Mouse (Mus musculus) embryonic facial prominence, embryonic 11.5 days (tissue): ENCODE data around the gene Slc30a10. TPM values are rescaled to one million over a fixed set of nuclear protein-coding genes. Genes with fewer than 3 reads are reported as not detected.

Experiments used
- ATAC-seq: fragments of 200-750 bp; cut with Nextera tagmentation; replicated peaks from 2 replicates; pipeline ENCODE4 v1.8.0; 2017; ENCODE audit warnings: low read depth; ENCODE audit not compliant: insufficient number of reproducible peaks, low FRiP score, low TSS enrichment
- DNase-seq: peaks from one replicate; pipeline ENCODE4 v3.0.0-alpha.2; 2015; ENCODE audit warnings: low spot score
- H3K27ac ChIP-seq: fragments of 300-500 bp; sonication (generic); replicated peaks from 2 replicates; pipeline ENCODE4 v1.5.1; 2014; ENCODE audit warnings: mild to moderate bottlenecking, low read depth, low read length, control low read depth
- H3K27me3 ChIP-seq: fragments of 300-500 bp; sonication (generic); 2 replicates; pipeline ENCODE4 v1.6.1; 2014; ENCODE audit warnings: mild to moderate bottlenecking, low read length, moderate library complexity, mixed read lengths; ENCODE audit not compliant: control insufficient read depth, insufficient read depth
- H3K36me3 ChIP-seq: fragments of 300-500 bp; sonication (generic); replicated peaks from 2 replicates; pipeline ENCODE4 v1.6.1; 2014; ENCODE audit warnings: low read depth, mild to moderate bottlenecking, low read length, moderate library complexity, mixed read lengths; ENCODE audit not compliant: control insufficient read depth, insufficient read depth
- H3K4me1 ChIP-seq: fragments of 300-500 bp; sonication (generic); 2 replicates; pipeline ENCODE4 v1.6.1; 2014; ENCODE audit warnings: low read length, mixed read lengths; ENCODE audit not compliant: control insufficient read depth, insufficient read depth
- H3K4me2 ChIP-seq: fragments of 300-500 bp; sonication (generic); 2 replicates; pipeline ENCODE4 v1.6.1; 2014; ENCODE audit warnings: low read depth, mild to moderate bottlenecking, control low read depth, low read length, moderate library complexity
- H3K4me3 ChIP-seq: fragments of 300-500 bp; sonication (generic); 2 replicates; pipeline ENCODE4 v1.5.1; 2014; ENCODE audit warnings: low read depth, low read length, control low read depth
- H3K9ac ChIP-seq: fragments of 300-500 bp; sonication (generic); replicated peaks from 2 replicates; pipeline ENCODE4 v1.6.1; 2014; ENCODE audit warnings: mild to moderate bottlenecking, control low read depth, low read length
- H3K9me3 ChIP-seq: fragments of 300-500 bp; sonication (generic); replicated peaks from 2 replicates; pipeline ENCODE4 v1.6.1; 2016; ENCODE audit warnings: mild to moderate bottlenecking, low read length, inconsistent platforms, mixed read lengths; ENCODE audit not compliant: control insufficient read depth
- WGBS: fragments of 180-500 bp; shearing (Covaris S2); extraction: QIAGEN DNeasy Blood & Tissue Kit; methylation state at CpG from one replicate; pipeline ENCODE4 v1.1.7; 2014; 5-methylcytosine and 5-hydroxymethylcytosine counted together
- polyA plus RNA-seq: library from polyadenylated mRNA; unstranded; fragments of >200 nt; fragmentation: Nextera tagmentation; extraction: Ambion mirVana; gene quantifications from 2 replicates; pipeline ENCODE4 v1.2.1, GENCODE M21; 2014

Slc30a10 gene
- polyA plus RNA-seq, result 0.95 and 1.6 TPM in 2 replicates

- Histone ChIP-seq H3K9ac (peak within 1 kb of the TSS; percentile 60), H3K4me1 (peaks cover 4% of the 10 kb centered on the region), H3K36me3 (no peaks in the 10 kb centered on the region), H3K27ac (0 out of 2 replicates have a peak within 1 kb of the TSS, but pooled peaks have one; percentile 4), H3K9me3 (no peaks in the 10 kb centered on the region), H3K4me3 (peak within 1 kb of the TSS; percentile 56), H3K27me3 (peaks cover 16% of the 10 kb centered on the region), H3K4me2 (peak within 1 kb of the TSS; percentile 99)
- DNase-seq (peak; percentile 56), ATAC-seq (peak; percentile 83)
- WGBS, result 2% methylated on average over 18 of the region's 18 CpGs
Measured at GRCm38 (mm10) chr1:185454575-185454954, at the start of gene Slc30a10. Gene Slc30a10, plus strand, starts transcription at chr1:185454848.

- Histone ChIP-seq H3K4me2 (no peak overlapping the region), H3K9ac (no peak overlapping the region), H3K4me3 (no peak overlapping the region), H3K4me1 (no peaks in the 10 kb centered on the region), H3K36me3 (peaks cover 7% of the 10 kb centered on the region), H3K27ac (no peak overlapping the region), H3K27me3 (no peaks in the 10 kb centered on the region), H3K9me3 (no peaks in the 10 kb centered on the region)
- 95% methylated on average over 10 of the region's 10 CpGs for WGBS
- DNase-seq (no peak), ATAC-seq (no peak)
Measured at GRCm38 (mm10) chr1:185405921-185406320, 48.7 kb upstream of the Slc30a10 start.

- DNase-seq (peak; percentile 9), ATAC-seq (no peak)
- no peaks in the 10 kb centered on the region for H3K4me1 ChIP-seq
- WGBS, result 80% methylated on average over 3 of the region's 3 CpGs
- no peak overlapping the region for H3K9ac ChIP-seq
- H3K9me3 ChIP-seq, result no peaks in the 10 kb centered on the region
- no peak overlapping the region for H3K4me2 ChIP-seq
- no peaks in the 10 kb centered on the region for H3K27me3 ChIP-seq
- H3K27ac ChIP-seq, result no peak overlapping the region
- H3K36me3 ChIP-seq, result peaks cover 7% of the 10 kb centered on the region
- H3K4me3 ChIP-seq, result no peak overlapping the region
Measured at GRCm38 (mm10) chr1:185409831-185410230, 44.8 kb upstream of the Slc30a10 start.

- H3K27ac ChIP-seq, result no peak overlapping the region
- H3K36me3 ChIP-seq, result peaks cover 17% of the 10 kb centered on the region
- WGBS, result 92% methylated on average over 9 of the region's 9 CpGs
- no peak overlapping the region for H3K9ac ChIP-seq
- H3K4me2 ChIP-seq, result no peak overlapping the region
- H3K27me3 ChIP-seq, result no peaks in the 10 kb centered on the region
- H3K4me3 ChIP-seq, result no peak overlapping the region
- DNase-seq, result no peak
- ATAC-seq, result no peak
- H3K4me1 ChIP-seq, result no peaks in the 10 kb centered on the region
- no peaks in the 10 kb centered on the region for H3K9me3 ChIP-seq
Measured at GRCm38 (mm10) chr1:185418011-185418410, 36.6 kb upstream of the Slc30a10 start.

GRCm38 (mm10) chr1:185419805-185420204 lies 34.8 kb upstream of the Slc30a10 start:
- H3K4me1 ChIP-seq, result no peaks in the 10 kb centered on the region
- H3K9ac ChIP-seq, result no peak overlapping the region
- no peaks in the 10 kb centered on the region for H3K27me3 ChIP-seq
- no peak overlapping the region for H3K4me2 ChIP-seq
- H3K27ac ChIP-seq, result no peak overlapping the region
- WGBS, result 92% methylated on average over 5 of the region's 5 CpGs
- DNase-seq (no peak), ATAC-seq (no peak)
- peaks cover 14% of the 10 kb centered on the region for H3K36me3 ChIP-seq
- no peak overlapping the region for H3K4me3 ChIP-seq
- H3K9me3 ChIP-seq, result no peaks in the 10 kb centered on the region

- no peak overlapping the region for H3K4me3 ChIP-seq
- H3K4me1 ChIP-seq, result no peaks in the 10 kb centered on the region
- peaks cover 15% of the 10 kb centered on the region for H3K36me3 ChIP-seq
- no peak for DNase-seq
- no peak overlapping the region for H3K27ac ChIP-seq
- H3K9ac ChIP-seq, result no peak overlapping the region
- no peak for ATAC-seq
- WGBS, result 94% methylated on average over 6 of the region's 6 CpGs
- H3K9me3 ChIP-seq, result no peaks in the 10 kb centered on the region
- no peak overlapping the region for H3K4me2 ChIP-seq
- no peaks in the 10 kb centered on the region for H3K27me3 ChIP-seq
Measured at GRCm38 (mm10) chr1:185420776-185421175, 33.9 kb upstream of the Slc30a10 start.

- H3K4me1 ChIP-seq, result no peaks in the 10 kb centered on the region
- H3K36me3 ChIP-seq, result peaks cover 3% of the 10 kb centered on the region
- no peak overlapping the region for H3K4me3 ChIP-seq
- H3K27ac ChIP-seq, result no peak overlapping the region
- DNase-seq (no peak), ATAC-seq (no peak)
- no peaks in the 10 kb centered on the region for H3K9me3 ChIP-seq
- H3K9ac ChIP-seq, result no peak overlapping the region
- no peak overlapping the region for H3K4me2 ChIP-seq
- WGBS, result 94% methylated on average over 5 of the region's 5 CpGs
- no peaks in the 10 kb centered on the region for H3K27me3 ChIP-seq
Measured at GRCm38 (mm10) chr1:185426583-185426982, 28.1 kb upstream of the Slc30a10 start.

GRCm38 (mm10) chr1:185430488-185430887 lies 24.2 kb upstream of the Slc30a10 start:
- Histone ChIP-seq H3K9me3 (no peaks in the 10 kb centered on the region), H3K4me2 (no peak overlapping the region), H3K4me1 (no peaks in the 10 kb centered on the region), H3K27ac (no peak overlapping the region), H3K9ac (no peak overlapping the region), H3K4me3 (no peak overlapping the region), H3K27me3 (no peaks in the 10 kb centered on the region), H3K36me3 (peaks cover 3% of the 10 kb centered on the region)
- DNase-seq (no peak), ATAC-seq (no peak)
- WGBS, result 94% methylated on average over 5 of the region's 5 CpGs
